Mouse (Mus musculus) hindbrain, embryonic 16.5 days (tissue): Measurements from ENCODE around the gene Il5ra. TPM values are rescaled to one million over a fixed set of nuclear protein-coding genes. Genes with fewer than 3 reads are reported as not detected.

Experiments
- ATAC-seq: fragments of 200-750 bp; cut with Nextera tagmentation; 2 replicates; pipeline ENCODE4 v1.8.0; 2017; ENCODE audit warnings: moderate TSS enrichment, moderate library complexity
- H3K27ac ChIP-seq: fragments of 300-500 bp; sonication (generic); 2 replicates; pipeline ENCODE4 v1.5.1; 2014; ENCODE audit warnings: low read depth, mild to moderate bottlenecking, control low read depth, low read length, moderate library complexity
- H3K27me3 ChIP-seq: fragments of 300-500 bp; sonication (generic); replicated peaks from 2 replicates; pipeline ENCODE4 v1.6.1; 2014; ENCODE audit warnings: low read length; ENCODE audit not compliant: control insufficient read depth, insufficient read depth
- H3K36me3 ChIP-seq: fragments of 300-500 bp; sonication (generic); 2 replicates; pipeline ENCODE4 v1.6.1; 2014; ENCODE audit warnings: mild to moderate bottlenecking, low read length, moderate library complexity, mixed read lengths; ENCODE audit not compliant: control insufficient read depth, insufficient read depth
- H3K4me1 ChIP-seq: fragments of 300-500 bp; sonication (generic); 2 replicates; pipeline ENCODE4 v1.6.1; 2014; ENCODE audit warnings: low read depth, low read length; ENCODE audit not compliant: control insufficient read depth, insufficient read depth
- H3K4me2 ChIP-seq: fragments of 300-500 bp; sonication (generic); 2 replicates; pipeline ENCODE4 v1.6.1; 2014; ENCODE audit warnings: mild to moderate bottlenecking, low read length, control low read depth, moderate library complexity
- H3K4me3 ChIP-seq: fragments of 300-500 bp; sonication (generic); 2 replicates; pipeline ENCODE4 v1.5.1; 2014; ENCODE audit warnings: mild to moderate bottlenecking, low read length, control low read depth, moderate library complexity
- H3K9ac ChIP-seq: fragments of 300-500 bp; sonication (generic); 2 replicates; pipeline ENCODE4 v1.6.1; 2014; ENCODE audit warnings: low read depth, mild to moderate bottlenecking, control low read depth, low read length, moderate library complexity
- H3K9me3 ChIP-seq: fragments of 300-500 bp; sonication (generic); 2 replicates; pipeline ENCODE4 v1.6.1; 2014; ENCODE audit warnings: mild to moderate bottlenecking, low read length, moderate library complexity; ENCODE audit not compliant: control insufficient read depth
- WGBS: fragments of 180-500 bp; shearing (Covaris S2); extraction: QIAGEN DNeasy Blood & Tissue Kit; methylation state at CpG from one replicate; pipeline ENCODE4 v1.1.7; 2014; 5-methylcytosine and 5-hydroxymethylcytosine counted together
- polyA plus RNA-seq: library from polyadenylated mRNA; unstranded; fragments of >200 nt; fragmentation: Nextera tagmentation; extraction: Ambion mirVana; gene quantifications from 2 replicates; pipeline ENCODE4 v1.2.1, GENCODE M21; 2015

Il5ra gene
- polyA plus RNA-seq, 1 experiment from 2014 or later, result not detected

GRCm38 (mm10) chr6:106705506-106706035, 43.3 kb downstream of the Il5ra start:
- WGBS, result 69% methylated on average over 3 of the region's 3 CpGs
- H3K4me1 ChIP-seq, result no peaks in the 10 kb centered on the region
- no peaks in the 10 kb centered on the region for H3K36me3 ChIP-seq
- H3K27ac ChIP-seq, result no peak overlapping the region
- H3K4me3 ChIP-seq, result no peak overlapping the region
- H3K9ac ChIP-seq, result no peak overlapping the region
- no peaks in the 10 kb centered on the region for H3K27me3 ChIP-seq
- ATAC-seq, result no peak
- no peaks in the 10 kb centered on the region for H3K9me3 ChIP-seq
- no peak overlapping the region for H3K4me2 ChIP-seq

GRCm38 (mm10) chr6:106701931-106702330, 46.9 kb downstream of the Il5ra start:
- Histone ChIP-seq H3K4me3 (no peak overlapping the region), H3K9ac (no peak overlapping the region), H3K4me1 (no peaks in the 10 kb centered on the region), H3K36me3 (no peaks in the 10 kb centered on the region), H3K27ac (no peak overlapping the region), H3K9me3 (no peaks in the 10 kb centered on the region), H3K4me2 (no peak overlapping the region), H3K27me3 (no peaks in the 10 kb centered on the region)
- WGBS, result 62% methylated on average over 3 of the region's 3 CpGs
- ATAC-seq, result no peak

GRCm38 (mm10) chr6:106675581-106675980, 73.3 kb downstream of the Il5ra start:
- WGBS, result 83% methylated on average over 8 of the region's 8 CpGs
- no peak overlapping the region for H3K9ac ChIP-seq
- no peak overlapping the region for H3K4me2 ChIP-seq
- no peak for ATAC-seq
- no peak overlapping the region for H3K27ac ChIP-seq
- H3K4me3 ChIP-seq, result no peak overlapping the region
- H3K36me3 ChIP-seq, result no peaks in the 10 kb centered on the region
- H3K27me3 ChIP-seq, result no peaks in the 10 kb centered on the region
- no peaks in the 10 kb centered on the region for H3K4me1 ChIP-seq
- H3K9me3 ChIP-seq, result no peaks in the 10 kb centered on the region

- Histone ChIP-seq H3K9ac (no peak overlapping the region), H3K4me1 (no peaks in the 10 kb centered on the region), H3K9me3 (no peaks in the 10 kb centered on the region), H3K4me2 (no peak overlapping the region), H3K27me3 (no peaks in the 10 kb centered on the region), H3K27ac (no peak overlapping the region), H3K36me3 (no peaks in the 10 kb centered on the region), H3K4me3 (no peak overlapping the region)
- 27% methylated on average over 6 of the region's 6 CpGs for WGBS
- ATAC-seq, result no peak
Measured at GRCm38 (mm10) chr6:106663780-106664651, 84.8 kb downstream of the Il5ra start.

Other genes starting within 250 kb of the Il5ra start
- gene Trnt1, start 20.1 kb upstream of the Il5ra start, polyA plus RNA-seq, result 60.4 and 61.9 TPM in 2 replicates
- 63.0 and 64.9 TPM in 2 replicates for gene Crbn, start 51.0 kb upstream of the Il5ra start, polyA plus RNA-seq